Mouse (Mus musculus) stomach, postnatal 0 days (tissue): ENCODE measurements around the gene Hc.

Source experiments
- CTCF ChIP-seq: IDR thresholded peaks from 2 replicates; pipeline ENCODE4 v1.5.1; 2016; ENCODE audit warnings: antibody characterized with exemption, low read depth, mild to moderate bottlenecking, moderate library complexity
- EP300 ChIP-seq: optimal IDR thresholded peaks from 2 replicates; pipeline ENCODE3; 2016; ENCODE audit warnings: antibody characterized with exemption

- TF ChIP-seq EP300 (no peak), CTCF (no peak)
Observed at GRCm38 (mm10) chr2:34940246-34940645, 121.0 kb downstream of the Hc start.
